8 mouse cellular contexts compared by ENCODE assay signal in genomic region chr13:56197473-56198266, GRCm38 (mm10). TPM values are rescaled to one million over a fixed set of nuclear protein-coding genes. Genes with fewer than 3 reads are reported as not detected.
DNase-seq lines count a peak whose midpoint lies in the region; ATAC-seq lines count a peak whose summit lies in the region.

No protein-coding gene starts in this region.

- no peak overlapping the region for H3K4me3 ChIP-seq in heart, embryonic 12.5 days
- H3K4me3 ChIP-seq in limb, embryonic 10.5 days = no peak overlapping the region
- H3K4me3 ChIP-seq in midbrain, embryonic 16.5 days (ENCODE audit: low read depth, low read length) = no peak overlapping the region

- no peak overlapping the region for H3K27ac ChIP-seq in heart, embryonic 12.5 days (ENCODE audit: poor library complexity, severe bottlenecking)
- peak overlapping the region; percentile 78 for H3K27ac ChIP-seq in limb, embryonic 10.5 days
- H3K27ac ChIP-seq in midbrain, embryonic 16.5 days (ENCODE audit: low read length) = no peak overlapping the region

- no peaks in the 10 kb centered on the region for H3K36me3 ChIP-seq in heart, embryonic 12.5 days
- H3K36me3 ChIP-seq in limb, embryonic 10.5 days = no peaks in the 10 kb centered on the region
- no peaks in the 10 kb centered on the region for H3K36me3 ChIP-seq in midbrain, embryonic 16.5 days (ENCODE audit: control insufficient read depth, insufficient read depth, low read length)

- peaks cover 40% of the 10 kb centered on the region for H3K27me3 ChIP-seq in heart, embryonic 12.5 days (replicated peaks)
- peaks cover 27% of the 10 kb centered on the region for H3K27me3 ChIP-seq in limb, embryonic 10.5 days (ENCODE audit: low read depth, poor library complexity, severe bottlenecking)
- peaks cover 15% of the 10 kb centered on the region for H3K27me3 ChIP-seq in midbrain, embryonic 16.5 days (ENCODE audit: control insufficient read depth, insufficient read depth, low read depth, low read length)

- H3K4me1 ChIP-seq in heart, embryonic 12.5 days (replicated peaks) = peaks cover 4% of the 10 kb centered on the region; the same call in 1 of the 2 replicates
- H3K4me1 ChIP-seq in limb, embryonic 10.5 days = peaks cover 20% of the 10 kb centered on the region
- H3K4me1 ChIP-seq in midbrain, embryonic 16.5 days (ENCODE audit: control insufficient read depth, insufficient read depth, low read length) = no peaks in the 10 kb centered on the region

- H3K9ac ChIP-seq in heart, embryonic 12.5 days = no peak overlapping the region
- no peak overlapping the region for H3K9ac ChIP-seq in midbrain, embryonic 16.5 days (ENCODE audit: low read depth, low read length)

- H3K9me3 ChIP-seq in heart, embryonic 12.5 days (replicated peaks) = no peaks in the 10 kb centered on the region
- H3K9me3 ChIP-seq in limb, embryonic 10.5 days (replicated peaks) = no peaks in the 10 kb centered on the region
- H3K9me3 ChIP-seq in midbrain, embryonic 16.5 days (replicated peaks; ENCODE audit: control insufficient read depth, low read length, poor library complexity, severe bottlenecking) = no peaks in the 10 kb centered on the region

- no peak for ATAC-seq in heart, embryonic 12.5 days (ENCODE audit: insufficient number of reproducible peaks, low FRiP score)
- peak; percentile 80 for ATAC-seq in midbrain, embryonic 16.5 days

- H3K4me2 ChIP-seq in heart, embryonic 12.5 days = no peak overlapping the region
- no peak overlapping the region for H3K4me2 ChIP-seq in midbrain, embryonic 16.5 days (ENCODE audit: low read length)

- WGBS in heart, embryonic 12.5 days = 8% methylated on average over 15 of the region's 15 CpGs
- WGBS in limb, embryonic 10.5 days = 14% methylated on average over 15 of the region's 15 CpGs
- 12% methylated on average over 15 of the region's 15 CpGs for WGBS in midbrain, embryonic 16.5 days

- peak; percentile 97 for DNase-seq in heart, adult 11 months
- peak; percentile 99 for DNase-seq in embryo, embryonic 10.5 days (ENCODE audit: low spot score)
- DNase-seq in gastrocnemius, postnatal 25 days = peak; percentile 77
- peak; percentile 74 for DNase-seq in kidney, adult 18-20 months
- DNase-seq in limb, embryonic 10.5 days (ENCODE audit: low spot score) = peak; percentile 95
- peak; percentile 63 to 86 for DNase-seq in spleen, postnatal 10 days (ENCODE audit: low spot score in 2 of 2)

RNA-seq across cellular contexts. Expression of gene Tifab, which starts 19.0 kb away (rescaled TPM):
- 0.72 and 0.81 TPM in 2 replicates for polyA plus RNA-seq in heart, embryonic 12.5 days (2016; fragmentation: Nextera tagmentation; extraction: Ambion mirVana)
- under 1 TPM; 0.21 to 0.36 TPM for total RNA-seq in gastrocnemius, postnatal 25 days (2021)
- polyA plus RNA-seq in limb, embryonic 10.5 days (2016; fragmentation: Nextera tagmentation; extraction: Ambion mirVana) = 0.63 and 1.2 TPM in 2 replicates
- polyA plus RNA-seq in midbrain, embryonic 16.5 days (2015; fragmentation: Nextera tagmentation; extraction: Ambion mirVana) = 0.91 and 0.93 TPM in 2 replicates

RNA-seq across cellular contexts. Expression of gene Neurog1, which starts 54.3 kb away (rescaled TPM):
- not detected in 2 replicates for polyA plus RNA-seq in heart, embryonic 12.5 days (2016; fragmentation: Nextera tagmentation; extraction: Ambion mirVana)
- not detected for total RNA-seq in gastrocnemius, postnatal 25 days (2021)
- 0.11 TPM in 1 of 2 replicates, not detected in the other for polyA plus RNA-seq in limb, embryonic 10.5 days (2016; fragmentation: Nextera tagmentation; extraction: Ambion mirVana)
- 2.3 and 3.2 TPM in 2 replicates for polyA plus RNA-seq in midbrain, embryonic 16.5 days (2015; fragmentation: Nextera tagmentation; extraction: Ambion mirVana)
